Mouse (Mus musculus): ENCODE data around the gene Khdrbs1. TPM values are rescaled to one million over a fixed set of nuclear protein-coding genes. Genes with fewer than 3 reads are reported as not detected.

Khdrbs1 gene
- 33.4 and 34.2 TPM in 2 replicates for polyA plus RNA-seq (2012; rRNA removed)

- peak within 1 kb of the TSS; percentile 93 for H3K4me3 ChIP-seq (ENCODE audit: insufficient read depth, low read length)
- H3K27ac ChIP-seq (ENCODE audit: insufficient read depth, low read length): peak within 1 kb of the TSS; percentile 97
- TF ChIP-seq POLR2A (IDR thresholded peaks at IDR 0.05; ENCODE audit: extremely low read depth, insufficient read depth, low read length): peak; percentile 70
- TF ChIP-seq CTCF (IDR thresholded peaks at IDR 0.05; ENCODE audit: extremely low read depth, insufficient read depth, low read length): no peak
- H3K4me1 ChIP-seq (ENCODE audit: control insufficient read depth, insufficient read depth, low read length): peaks cover 2% of the 10 kb centered on the region
Observed at GRCm38 (mm10) chr4:129742232-129743009, at the start of gene Khdrbs1. Khdrbs1 (minus strand) TSS chr4:129742303.

- TF ChIP-seq CTCF (IDR thresholded peaks at IDR 0.05; ENCODE audit: extremely low read depth, insufficient read depth, low read length) (no peak), POLR2A (IDR thresholded peaks at IDR 0.05; ENCODE audit: extremely low read depth, insufficient read depth, low read length) (no peak)
- Histone ChIP-seq H3K4me1 (ENCODE audit: control insufficient read depth, insufficient read depth, low read length) (peaks cover 2% of the 10 kb centered on the region; the same call in 1 of the 2 replicates), H3K27ac (ENCODE audit: insufficient read depth, low read length) (no peak overlapping the region), H3K4me3 (ENCODE audit: insufficient read depth, low read length) (no peak overlapping the region)
Observed at GRCm38 (mm10) chr4:129791399-129791798, 49.3 kb upstream of the Khdrbs1 start.

GRCm38 (mm10) chr4:129790475-129790874 is 48.4 kb upstream of the Khdrbs1 start:
- H3K4me1 ChIP-seq (ENCODE audit: control insufficient read depth, insufficient read depth, low read length): peaks cover 2% of the 10 kb centered on the region; the same call in 1 of the 2 replicates
- no peak for TF ChIP-seq CTCF (IDR thresholded peaks at IDR 0.05; ENCODE audit: extremely low read depth, insufficient read depth, low read length)
- no peak for TF ChIP-seq POLR2A (IDR thresholded peaks at IDR 0.05; ENCODE audit: extremely low read depth, insufficient read depth, low read length)
- no peak overlapping the region for H3K27ac ChIP-seq (ENCODE audit: insufficient read depth, low read length)
- no peak overlapping the region for H3K4me3 ChIP-seq (ENCODE audit: insufficient read depth, low read length)

GRCm38 (mm10) chr4:129789635-129790034 is 47.5 kb upstream of the Khdrbs1 start:
- TF ChIP-seq CTCF (IDR thresholded peaks at IDR 0.05; ENCODE audit: extremely low read depth, insufficient read depth, low read length): no peak
- Histone ChIP-seq H3K27ac (ENCODE audit: insufficient read depth, low read length) (no peak overlapping the region), H3K4me1 (ENCODE audit: control insufficient read depth, insufficient read depth, low read length) (peaks cover 1% of the 10 kb centered on the region; the same call in 1 of the 2 replicates), H3K4me3 (ENCODE audit: insufficient read depth, low read length) (no peak overlapping the region)

- Histone ChIP-seq H3K4me3 (ENCODE audit: insufficient read depth, low read length) (no peak overlapping the region), H3K4me1 (ENCODE audit: control insufficient read depth, insufficient read depth, low read length) (peaks cover 1% of the 10 kb centered on the region; the same call in 1 of the 2 replicates), H3K27ac (ENCODE audit: insufficient read depth, low read length) (no peak overlapping the region)
- TF ChIP-seq POLR2A (IDR thresholded peaks at IDR 0.05; ENCODE audit: extremely low read depth, insufficient read depth, low read length) (no peak), CTCF (IDR thresholded peaks at IDR 0.05; ENCODE audit: extremely low read depth, insufficient read depth, low read length) (no peak)
Observed at GRCm38 (mm10) chr4:129788693-129789092, 46.6 kb upstream of the Khdrbs1 start.

- H3K27ac ChIP-seq (ENCODE audit: insufficient read depth, low read length): no peak overlapping the region
- peaks cover 5% of the 10 kb centered on the region; the same call in 1 of the 2 replicates for H3K4me1 ChIP-seq (ENCODE audit: control insufficient read depth, insufficient read depth, low read length)
- no peak for TF ChIP-seq POLR2A (IDR thresholded peaks at IDR 0.05; ENCODE audit: extremely low read depth, insufficient read depth, low read length)
- peak; percentile 86 for TF ChIP-seq CTCF (IDR thresholded peaks at IDR 0.05; ENCODE audit: extremely low read depth, insufficient read depth, low read length)
- H3K4me3 ChIP-seq (ENCODE audit: insufficient read depth, low read length): no peak overlapping the region
Observed at GRCm38 (mm10) chr4:129785178-129785577, 43.1 kb upstream of the Khdrbs1 start.

- no peak for TF ChIP-seq CTCF (IDR thresholded peaks at IDR 0.05; ENCODE audit: extremely low read depth, insufficient read depth, low read length)
- TF ChIP-seq POLR2A (IDR thresholded peaks at IDR 0.05; ENCODE audit: extremely low read depth, insufficient read depth, low read length): no peak
- Histone ChIP-seq H3K4me3 (ENCODE audit: insufficient read depth, low read length) (no peak overlapping the region), H3K27ac (ENCODE audit: insufficient read depth, low read length) (no peak overlapping the region), H3K4me1 (ENCODE audit: control insufficient read depth, insufficient read depth, low read length) (peaks cover 5% of the 10 kb centered on the region; the same call in 1 of the 2 replicates)
Observed at GRCm38 (mm10) chr4:129783506-129783905, 41.4 kb upstream of the Khdrbs1 start.

GRCm38 (mm10) chr4:129782857-129783331 is 40.8 kb upstream of the Khdrbs1 start:
- TF ChIP-seq POLR2A (IDR thresholded peaks at IDR 0.05; ENCODE audit: extremely low read depth, insufficient read depth, low read length) (no peak), CTCF (IDR thresholded peaks at IDR 0.05; ENCODE audit: extremely low read depth, insufficient read depth, low read length) (no peak)
- Histone ChIP-seq H3K27ac (ENCODE audit: insufficient read depth, low read length) (no peak overlapping the region), H3K4me3 (ENCODE audit: insufficient read depth, low read length) (no peak overlapping the region), H3K4me1 (ENCODE audit: control insufficient read depth, insufficient read depth, low read length) (peaks cover 5% of the 10 kb centered on the region; the same call in 1 of the 2 replicates)

- Histone ChIP-seq H3K4me3 (ENCODE audit: insufficient read depth, low read length) (no peak overlapping the region), H3K4me1 (ENCODE audit: control insufficient read depth, insufficient read depth, low read length) (peaks cover 5% of the 10 kb centered on the region; the same call in 1 of the 2 replicates), H3K27ac (ENCODE audit: insufficient read depth, low read length) (no peak overlapping the region)
- TF ChIP-seq CTCF (IDR thresholded peaks at IDR 0.05; ENCODE audit: extremely low read depth, insufficient read depth, low read length): no peak
- TF ChIP-seq POLR2A (IDR thresholded peaks at IDR 0.05; ENCODE audit: extremely low read depth, insufficient read depth, low read length): no peak
Observed at GRCm38 (mm10) chr4:129781881-129782675, 40.0 kb upstream of the Khdrbs1 start.

Data from cortical plate, adult 2 months (tissue).